Mouse (Mus musculus): Measurements from ENCODE around the gene Pnma1.
"Not testable (repeated sequence)": the region's sequence is repeated elsewhere in the genome, so short reads cannot be mapped to it uniquely, and the experiment has no call there.

DNA sequence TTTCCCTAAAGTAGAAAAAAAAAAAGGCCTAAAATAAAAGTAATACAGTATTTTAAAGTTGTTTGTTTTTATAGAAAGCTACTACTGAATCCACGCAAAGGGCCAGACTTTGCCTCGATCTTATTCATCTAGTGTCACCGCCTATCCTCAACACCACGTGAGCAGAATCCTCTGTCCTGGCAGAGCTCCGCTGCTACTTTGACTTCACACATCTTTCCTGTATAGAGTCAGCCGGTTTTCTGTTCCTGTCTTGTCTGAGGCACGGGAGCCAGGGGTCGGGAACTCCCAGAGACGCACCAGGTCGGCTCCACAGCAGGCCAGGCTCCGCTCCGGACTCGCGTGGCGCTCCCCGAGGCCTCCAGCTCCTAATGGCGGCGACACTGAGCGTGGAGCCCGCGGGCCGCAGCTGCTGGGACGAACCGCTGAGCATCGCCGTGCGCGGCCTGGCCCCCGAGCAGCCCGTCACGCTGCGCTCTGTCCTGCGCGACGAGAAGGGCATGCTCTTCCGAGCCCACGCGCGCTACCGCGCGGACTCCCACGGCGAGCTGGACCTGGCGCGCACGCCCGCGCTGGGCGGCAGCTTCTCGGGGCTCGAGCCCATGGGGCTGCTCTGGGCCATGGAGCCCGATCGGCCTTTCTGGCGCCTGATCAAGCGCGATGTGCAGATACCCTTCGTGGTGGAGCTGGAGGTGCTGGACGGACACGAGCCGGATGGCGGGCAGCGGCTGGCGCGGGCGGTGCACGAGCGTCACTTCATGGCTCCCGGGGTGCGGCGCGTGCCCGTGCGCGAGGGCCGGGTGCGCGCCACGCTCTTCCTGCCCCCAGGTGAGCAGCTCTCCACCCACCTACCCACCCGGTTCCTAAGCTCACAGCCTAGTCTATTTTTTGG, 47.4 kb downstream of the Pnma1 start, which contains the start of gene Acot6:
- not testable (repeated sequence) for TF ChIP-seq CTCF (IDR thresholded peaks at IDR 0.05; ENCODE audit: extremely low read depth, insufficient read depth, insufficient read length, insufficient replicate concordance); POLR2A (IDR thresholded peaks at IDR 0.05; ENCODE audit: low read depth, low read length)
